Mouse (Mus musculus): ENCODE measurements around the gene Cacnb3. TPM values are rescaled to one million over a fixed set of nuclear protein-coding genes. Genes with fewer than 3 reads are reported as not detected.

Gene Cacnb3
- total and polyA plus RNA-seq, 2 experiments, result 0.28 to 0.75 TPM

- Histone ChIP-seq H3K79me2 (ENCODE audit: control insufficient read depth, insufficient read depth, low read length) (no peaks in the 10 kb centered on the region; the same call in 1 of the 2 replicates), H3K27me3 (ENCODE audit: control insufficient read depth, insufficient read depth, low read length) (no peaks in the 10 kb centered on the region)
- 89% methylated on average over 8 of the region's 8 CpGs for WGBS
These were observed 50.0 kb downstream of the Cacnb3 start for GRCm38 (mm10) chr15:98680660-98681059.

GRCm38 (mm10) chr15:98681633-98682032 is 51.0 kb downstream of the Cacnb3 start:
- H3K27ac ChIP-seq (replicated peaks; ENCODE audit: insufficient read depth, low read depth, low read length), result no peak overlapping the region
- TF ChIP-seq CTCF (IDR thresholded peaks at IDR 0.05; ENCODE audit: low read depth, low read length) (no peak), POLR2A (IDR thresholded peaks at IDR 0.05; ENCODE audit: extremely low read depth, insufficient read depth, low read length) (no peak)
- H3K4me1 ChIP-seq (ENCODE audit: control insufficient read depth, insufficient read depth, low read length), result no peaks in the 10 kb centered on the region; the same call in 1 of the 2 replicates
- H3K36me3 ChIP-seq (ENCODE audit: control insufficient read depth, insufficient read depth, low read length), result no peaks in the 10 kb centered on the region
- no peaks in the 10 kb centered on the region for H3K79me2 ChIP-seq (ENCODE audit: control insufficient read depth, insufficient read depth, low read length)
- WGBS, result 87% methylated on average over 7 of the region's 7 CpGs
- H3K27me3 ChIP-seq (ENCODE audit: control insufficient read depth, insufficient read depth, low read length), result no peaks in the 10 kb centered on the region
- no peak for DNase-seq (ENCODE audit: extremely low read depth, low read depth, low spot score)
- no peak overlapping the region for H3K4me3 ChIP-seq (ENCODE audit: insufficient read depth, low read depth, low read length)
- no peak overlapping the region for H3K9ac ChIP-seq (ENCODE audit: low read depth, low read length)

More at GRCm38 (mm10) chr15:98680660-98681059, 50.0 kb downstream of the Cacnb3 start:
- no peak for DNase-seq (ENCODE audit: extremely low read depth, low read depth, low spot score)
- Histone ChIP-seq H3K9ac (ENCODE audit: low read depth, low read length) (no peak overlapping the region), H3K4me1 (ENCODE audit: control insufficient read depth, insufficient read depth, low read length) (peaks cover 3% of the 10 kb centered on the region), H3K27ac (replicated peaks; ENCODE audit: insufficient read depth, low read depth, low read length) (no peak overlapping the region), H3K4me3 (ENCODE audit: insufficient read depth, low read depth, low read length) (no peak overlapping the region), H3K36me3 (ENCODE audit: control insufficient read depth, insufficient read depth, low read length) (no peaks in the 10 kb centered on the region)
- no peak for TF ChIP-seq CTCF (IDR thresholded peaks at IDR 0.05; ENCODE audit: low read depth, low read length)
- TF ChIP-seq POLR2A (IDR thresholded peaks at IDR 0.05; ENCODE audit: extremely low read depth, insufficient read depth, low read length), result no peak

- no peaks in the 10 kb centered on the region for H3K79me2 ChIP-seq (ENCODE audit: control insufficient read depth, insufficient read depth, low read length)
- no peaks in the 10 kb centered on the region for H3K27me3 ChIP-seq (ENCODE audit: control insufficient read depth, insufficient read depth, low read length)
- H3K27ac ChIP-seq (replicated peaks; ENCODE audit: insufficient read depth, low read depth, low read length), result no peak overlapping the region
- H3K4me1 ChIP-seq (ENCODE audit: control insufficient read depth, insufficient read depth, low read length), result no peaks in the 10 kb centered on the region; the same call in 1 of the 2 replicates
- DNase-seq (ENCODE audit: extremely low read depth, low read depth, low spot score), result no peak
- no peak overlapping the region for H3K9ac ChIP-seq (ENCODE audit: low read depth, low read length)
- no peak overlapping the region for H3K4me3 ChIP-seq (ENCODE audit: insufficient read depth, low read depth, low read length)
- no peaks in the 10 kb centered on the region for H3K36me3 ChIP-seq (ENCODE audit: control insufficient read depth, insufficient read depth, low read length)
- no peak for TF ChIP-seq POLR2A (IDR thresholded peaks at IDR 0.05; ENCODE audit: extremely low read depth, insufficient read depth, low read length)
- no peak for TF ChIP-seq CTCF (IDR thresholded peaks at IDR 0.05; ENCODE audit: low read depth, low read length)
- WGBS, result 54% methylated on average over 10 of the region's 10 CpGs
These were observed 52.5 kb downstream of the Cacnb3 start for GRCm38 (mm10) chr15:98683177-98683576.

- 87% methylated on average over 1 of the region's 1 CpGs for WGBS
These were observed 53.1 kb downstream of the Cacnb3 start for GRCm38 (mm10) chr15:98683746-98684145.

GRCm38 (mm10) chr15:98685926-98686325 is 55.3 kb downstream of the Cacnb3 start:
- H3K27me3 ChIP-seq (ENCODE audit: control insufficient read depth, insufficient read depth, low read length), result no peaks in the 10 kb centered on the region
- DNase-seq (ENCODE audit: extremely low read depth, low read depth, low spot score), result peak; percentile 46
- TF ChIP-seq CTCF (IDR thresholded peaks at IDR 0.05; ENCODE audit: low read depth, low read length) (peak; percentile 45), POLR2A (IDR thresholded peaks at IDR 0.05; ENCODE audit: extremely low read depth, insufficient read depth, low read length) (no peak)
- H3K36me3 ChIP-seq (ENCODE audit: control insufficient read depth, insufficient read depth, low read length), result no peaks in the 10 kb centered on the region
- H3K27ac ChIP-seq (replicated peaks; ENCODE audit: insufficient read depth, low read depth, low read length), result no peak overlapping the region
- no peaks in the 10 kb centered on the region for H3K4me1 ChIP-seq (ENCODE audit: control insufficient read depth, insufficient read depth, low read length)
- H3K4me3 ChIP-seq (ENCODE audit: insufficient read depth, low read depth, low read length), result no peak overlapping the region
- 66% methylated on average over 3 of the region's 3 CpGs for WGBS
- no peak overlapping the region for H3K9ac ChIP-seq (ENCODE audit: low read depth, low read length)
- H3K79me2 ChIP-seq (ENCODE audit: control insufficient read depth, insufficient read depth, low read length), result no peaks in the 10 kb centered on the region

More at GRCm38 (mm10) chr15:98683746-98684145, 53.1 kb downstream of the Cacnb3 start:
- no peak overlapping the region for H3K27ac ChIP-seq (replicated peaks; ENCODE audit: insufficient read depth, low read depth, low read length)
- H3K27me3 ChIP-seq (ENCODE audit: control insufficient read depth, insufficient read depth, low read length), result no peaks in the 10 kb centered on the region
- no peaks in the 10 kb centered on the region for H3K79me2 ChIP-seq (ENCODE audit: control insufficient read depth, insufficient read depth, low read length)
- DNase-seq (ENCODE audit: extremely low read depth, low read depth, low spot score), result no peak
- H3K9ac ChIP-seq (ENCODE audit: low read depth, low read length), result no peak overlapping the region
- H3K4me3 ChIP-seq (ENCODE audit: insufficient read depth, low read depth, low read length), result no peak overlapping the region
- H3K4me1 ChIP-seq (ENCODE audit: control insufficient read depth, insufficient read depth, low read length), result no peaks in the 10 kb centered on the region
- no peak for TF ChIP-seq POLR2A (IDR thresholded peaks at IDR 0.05; ENCODE audit: extremely low read depth, insufficient read depth, low read length)
- no peak for TF ChIP-seq CTCF (IDR thresholded peaks at IDR 0.05; ENCODE audit: low read depth, low read length)
- no peaks in the 10 kb centered on the region for H3K36me3 ChIP-seq (ENCODE audit: control insufficient read depth, insufficient read depth, low read length)

- DNase-seq (ENCODE audit: extremely low read depth, low read depth, low spot score), result no peak
- TF ChIP-seq CTCF (IDR thresholded peaks at IDR 0.05; ENCODE audit: low read depth, low read length) (no peak), POLR2A (IDR thresholded peaks at IDR 0.05; ENCODE audit: extremely low read depth, insufficient read depth, low read length) (no peak)
- Histone ChIP-seq H3K4me3 (ENCODE audit: insufficient read depth, low read depth, low read length) (no peak overlapping the region), H3K4me1 (ENCODE audit: control insufficient read depth, insufficient read depth, low read length) (peaks cover 8% of the 10 kb centered on the region), H3K27me3 (ENCODE audit: control insufficient read depth, insufficient read depth, low read length) (no peaks in the 10 kb centered on the region), H3K79me2 (ENCODE audit: control insufficient read depth, insufficient read depth, low read length) (no peaks in the 10 kb centered on the region), H3K36me3 (ENCODE audit: control insufficient read depth, insufficient read depth, low read length) (no peaks in the 10 kb centered on the region), H3K27ac (replicated peaks; ENCODE audit: insufficient read depth, low read depth, low read length) (no peak overlapping the region), H3K9ac (ENCODE audit: low read depth, low read length) (no peak overlapping the region)
- 88% methylated on average over 2 of the region's 2 CpGs for WGBS
These were observed 59.0 kb downstream of the Cacnb3 start for GRCm38 (mm10) chr15:98689682-98690081.

Data from liver, adult 2 months (tissue).